Mouse (Mus musculus): Measurements from ENCODE around the gene Mical3.

Gene Mical3

GRCm38 (mm10) chr6:121084050-121084480 is 46.7 kb downstream of the Mical3 start:
- in situ Hi-C loops (cut with MboI, MseI) = no loop called here

- in situ Hi-C loops (cut with MboI, MseI) = no loop called here
These were observed 48.7 kb downstream of the Mical3 start for GRCm38 (mm10) chr6:121082094-121082473.

GRCm38 (mm10) chr6:121081288-121082093 is 49.3 kb downstream of the Mical3 start:
- in situ Hi-C loops (cut with MboI, MseI) = no loop called here

DNA sequence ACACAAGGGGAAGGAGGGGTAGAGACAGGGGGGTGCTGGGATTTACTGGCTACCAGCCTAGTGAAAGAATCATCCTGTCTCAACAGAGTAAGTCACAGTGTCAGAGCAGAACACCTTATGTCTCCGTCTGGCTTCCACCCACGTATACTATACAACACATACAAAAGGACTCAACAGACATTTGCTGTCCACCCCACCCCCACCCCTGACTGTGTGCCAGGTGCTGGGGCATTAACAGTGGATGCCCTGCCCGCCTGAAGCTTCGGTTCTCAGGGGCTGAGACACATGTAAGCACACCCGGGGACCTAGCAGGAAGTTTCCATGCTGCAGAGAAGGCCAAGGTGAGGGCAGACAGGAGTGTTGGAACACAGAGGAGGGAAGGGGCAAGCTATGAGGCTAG is 52.6 kb downstream of the Mical3 start:
- in situ Hi-C loops (cut with MboI, MseI) = no loop called here

GRCm38 (mm10) chr6:121076929-121077566 is 53.8 kb downstream of the Mical3 start:
- in situ Hi-C loops (cut with MboI, MseI) = no loop called here

- in situ Hi-C loops (cut with MboI, MseI) = no loop called here
These were observed 55.0 kb downstream of the Mical3 start for GRCm38 (mm10) chr6:121075763-121076162.

DNA sequence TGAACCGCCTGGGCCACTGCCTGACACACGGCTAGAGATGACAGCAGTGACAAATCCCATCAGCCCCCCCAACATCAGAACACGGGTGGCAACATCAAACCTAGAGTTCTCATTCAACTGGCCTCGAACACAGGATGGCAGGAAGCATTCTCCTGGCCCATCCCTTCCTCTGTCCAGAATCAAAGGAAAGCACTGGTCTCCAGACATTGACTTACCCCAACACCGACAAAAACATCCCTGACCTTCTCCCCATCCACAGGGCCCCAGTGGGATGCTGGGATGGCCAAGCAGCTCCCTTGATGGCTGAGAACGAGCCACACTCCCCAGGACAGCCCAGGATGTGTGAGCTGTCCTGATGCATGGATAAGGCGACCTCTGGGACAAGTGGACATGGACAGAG is 57.5 kb downstream of the Mical3 start:
- in situ Hi-C loops (cut with MboI, MseI) = no loop called here

- in situ Hi-C loops (cut with MboI, MseI) = no loop called here
These were observed 58.2 kb downstream of the Mical3 start for GRCm38 (mm10) chr6:121072615-121073014.

GRCm38 (mm10) chr6:121070584-121071230 is 60.1 kb downstream of the Mical3 start:
- in situ Hi-C loops (cut with MboI, MseI) = no loop called here

- in situ Hi-C loops (cut with MboI, MseI) = no loop called here
These were observed 61.6 kb downstream of the Mical3 start for GRCm38 (mm10) chr6:121069156-121069555.

DNA sequence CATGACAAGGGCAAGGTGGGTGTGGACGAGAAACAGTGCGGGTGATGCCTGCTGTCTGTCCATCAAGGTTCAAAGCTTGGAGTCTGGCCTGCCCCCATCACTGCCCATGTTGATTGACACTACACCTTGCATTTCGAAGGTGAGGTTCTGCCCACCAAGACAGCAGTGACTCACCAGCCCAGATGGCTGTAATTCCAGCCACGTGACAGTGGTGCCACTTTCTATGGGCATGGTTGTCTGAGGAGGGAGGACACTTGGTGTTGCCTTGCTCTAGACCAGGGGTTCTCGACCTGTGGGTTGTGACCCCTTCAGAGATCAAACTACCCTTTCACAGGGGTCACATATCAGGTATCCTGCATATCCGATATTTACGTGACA is 62.7 kb downstream of the Mical3 start:
- in situ Hi-C loops (cut with MboI, MseI) = no loop called here

GRCm38 (mm10) chr6:121067426-121068086 is 63.2 kb downstream of the Mical3 start:
- in situ Hi-C loops (cut with MboI, MseI) = no loop called here

DNA sequence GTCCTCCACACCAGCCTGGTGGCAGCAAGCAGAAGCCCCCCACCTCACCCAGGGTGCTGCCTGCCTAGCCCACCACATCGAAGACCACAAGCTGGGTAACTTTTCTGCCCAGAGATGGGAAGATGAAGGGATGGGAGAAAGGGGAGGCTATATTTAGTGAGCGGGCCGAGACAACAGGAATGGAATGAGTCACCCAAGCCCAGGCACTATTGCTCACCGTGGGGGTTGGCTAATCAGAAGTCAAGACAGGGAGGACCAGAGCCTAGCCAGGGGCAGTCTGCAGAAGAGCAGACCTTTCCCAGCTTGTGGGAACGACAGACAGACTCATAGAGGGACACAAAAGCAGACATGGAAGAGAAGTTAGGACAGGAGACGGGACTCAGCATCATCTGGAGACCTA is 64.0 kb downstream of the Mical3 start:
- in situ Hi-C loops (cut with MboI, MseI) = no loop called here

DNA sequence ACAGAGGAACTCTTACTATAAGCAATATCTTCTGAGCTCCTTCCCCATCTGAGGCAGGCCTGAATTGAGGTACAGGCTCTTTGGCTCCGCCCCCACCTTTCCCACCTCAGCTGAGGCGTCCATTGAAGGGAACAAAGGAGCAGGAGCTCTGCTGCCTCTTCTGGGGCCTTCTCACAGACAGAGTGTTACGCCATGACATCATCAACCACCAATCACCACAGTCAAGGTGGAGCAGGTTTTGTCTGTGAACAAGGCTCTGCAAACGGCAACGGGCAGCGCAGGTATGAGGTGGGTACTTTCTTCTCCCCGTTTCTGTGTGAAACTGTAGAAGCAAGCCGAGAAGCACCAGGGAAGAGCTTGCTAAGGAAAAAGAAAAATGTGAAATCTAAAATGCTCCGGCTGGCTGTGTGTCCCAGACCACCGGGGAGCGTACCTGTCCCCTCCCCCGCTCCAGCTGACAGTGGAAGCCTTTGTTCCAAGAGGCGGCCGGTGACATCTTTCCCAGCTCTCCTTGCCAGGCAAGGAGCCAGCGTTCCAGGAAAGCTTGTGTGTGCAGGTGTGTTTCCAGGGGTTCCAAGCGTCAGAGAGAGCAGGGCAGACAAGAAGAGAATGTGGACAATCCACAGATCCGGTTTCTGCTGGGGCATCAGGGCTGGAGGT is 66.3 kb downstream of the Mical3 start:
- in situ Hi-C loops (cut with MboI, MseI) = no loop called here

GRCm38 (mm10) chr6:121063771-121064170 is 67.0 kb downstream of the Mical3 start:
- in situ Hi-C loops (cut with MboI, MseI) = no loop called here

- in situ Hi-C loops (cut with MboI, MseI) = no loop called here
These were observed 67.8 kb downstream of the Mical3 start for GRCm38 (mm10) chr6:121062891-121063408.

GRCm38 (mm10) chr6:121058039-121058438 is 72.8 kb downstream of the Mical3 start:
- in situ Hi-C loops (cut with MboI, MseI) = no loop called here

GRCm38 (mm10) chr6:121057181-121057956 is 73.4 kb downstream of the Mical3 start:
- in situ Hi-C loops (cut with MboI, MseI) = no loop called here

DNA sequence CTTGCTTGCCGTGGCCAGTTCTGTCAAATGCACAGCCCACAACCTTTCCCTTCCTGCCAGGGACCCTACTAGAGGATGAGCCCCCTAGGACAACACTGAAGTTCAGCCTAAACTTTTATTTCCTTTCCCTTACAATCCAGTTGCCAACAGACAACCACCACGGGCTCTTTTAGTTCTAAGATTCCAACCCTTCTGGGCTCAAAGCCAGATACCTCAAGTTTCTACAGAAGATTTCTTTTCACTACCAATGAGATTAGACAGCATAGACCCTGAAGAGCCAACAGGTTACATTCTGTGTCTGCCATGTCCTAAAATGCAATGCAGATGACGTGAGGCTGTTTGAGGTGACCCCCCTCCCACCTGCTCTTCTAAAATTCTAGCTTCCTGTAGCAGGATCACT is 75.3 kb downstream of the Mical3 start:
- in situ Hi-C loops (cut with MboI, MseI) = no loop called here

GRCm38 (mm10) chr6:121054908-121055307 is 75.9 kb downstream of the Mical3 start:
- in situ Hi-C loops (cut with MboI, MseI) = no loop called here

DNA sequence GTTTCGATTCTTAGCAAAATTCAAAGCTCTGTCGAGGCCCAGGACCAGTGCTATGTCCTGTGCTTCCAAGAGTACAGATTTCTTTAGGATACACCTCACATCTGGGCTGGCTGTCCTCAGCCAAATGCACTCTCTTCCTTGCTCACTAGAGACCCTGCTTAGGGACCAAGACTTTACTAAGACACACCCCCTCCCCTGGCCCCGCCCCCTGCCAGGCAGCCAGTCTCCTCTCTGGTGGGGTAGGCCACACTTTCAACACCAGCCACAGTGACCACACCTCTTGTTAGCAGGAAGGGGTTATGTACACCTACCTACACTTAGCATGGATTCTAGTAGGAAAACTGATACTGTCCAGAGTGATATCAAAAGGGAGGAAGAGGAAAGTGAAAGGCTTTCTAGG is 76.5 kb downstream of the Mical3 start:
- in situ Hi-C loops (cut with MboI, MseI) = no loop called here

Measured in T-helper 1 cell (primary cell).